Mouse (Mus musculus): Measurements from ENCODE around the gene Os9. TPM values are rescaled to one million over a fixed set of nuclear protein-coding genes. Genes with fewer than 3 reads are reported as not detected.

Os9 gene
- polyA plus RNA-seq, 1 experiment from 2014 or later, result 47.5 TPM

GRCm38 (mm10) chr10:127054646-127055045, 66.3 kb downstream of the Os9 start:
- Histone ChIP-seq H3K9me3 (ENCODE audit: control insufficient read depth, low read length) (no peaks in the 10 kb centered on the region), H3K36me3 (ENCODE audit: control insufficient read depth, insufficient read depth, low read length) (peaks cover 16% of the 10 kb centered on the region; the same call in 1 of the 2 replicates), H3K9ac (ENCODE audit: low read depth, low read length) (no peak overlapping the region), H3K4me1 (ENCODE audit: control insufficient read depth, insufficient read depth, low read length) (peaks cover 17% of the 10 kb centered on the region), H3K4me3 (ENCODE audit: low read length) (no peak overlapping the region), H3K27me3 (ENCODE audit: control insufficient read depth, insufficient read depth, low read length) (peaks cover 19% of the 10 kb centered on the region), H3K27ac (ENCODE audit: low read depth, low read length) (no peak overlapping the region), H3K4me2 (replicated peaks; ENCODE audit: low read depth, low read length) (no peak overlapping the region)
- 66% methylated on average over 4 of the region's 4 CpGs for WGBS
- ATAC-seq (ENCODE audit: low FRiP score, low TSS enrichment), result no peak

GRCm38 (mm10) chr10:127050119-127050474, 70.8 kb downstream of the Os9 start:
- peaks cover 32% of the 10 kb centered on the region for H3K27me3 ChIP-seq (ENCODE audit: control insufficient read depth, insufficient read depth, low read length)
- peaks cover 9% of the 10 kb centered on the region; the same call in 1 of the 2 replicates for H3K4me1 ChIP-seq (ENCODE audit: control insufficient read depth, insufficient read depth, low read length)
- 0 out of 2 replicates have a peak, but pooled peaks have one; percentile 33 for ATAC-seq (ENCODE audit: low FRiP score, low TSS enrichment)
- WGBS, result 20% methylated on average over 10 of the region's 10 CpGs
- H3K27ac ChIP-seq (ENCODE audit: low read depth, low read length), result no peak overlapping the region
- H3K9me3 ChIP-seq (ENCODE audit: control insufficient read depth, low read length), result no peaks in the 10 kb centered on the region
- no peak overlapping the region for H3K9ac ChIP-seq (ENCODE audit: low read depth, low read length)
- H3K4me3 ChIP-seq (ENCODE audit: low read length), result no peak overlapping the region
- no peaks in the 10 kb centered on the region; the same call in none of the 2 replicates for H3K36me3 ChIP-seq (ENCODE audit: control insufficient read depth, insufficient read depth, low read length)
- H3K4me2 ChIP-seq (replicated peaks; ENCODE audit: low read depth, low read length), result no peak overlapping the region

- Histone ChIP-seq H3K36me3 (ENCODE audit: control insufficient read depth, insufficient read depth, low read length) (peaks cover 5% of the 10 kb centered on the region), H3K9me3 (ENCODE audit: control insufficient read depth, low read length) (no peaks in the 10 kb centered on the region), H3K4me3 (ENCODE audit: low read length) (peak overlapping the region; percentile 22), H3K27ac (ENCODE audit: low read depth, low read length) (no peak overlapping the region), H3K9ac (ENCODE audit: low read depth, low read length) (peak overlapping the region; percentile 24; the same call in 1 of the 2 replicates), H3K4me1 (ENCODE audit: control insufficient read depth, insufficient read depth, low read length) (peaks cover 9% of the 10 kb centered on the region; the same call in 1 of the 2 replicates), H3K27me3 (ENCODE audit: control insufficient read depth, insufficient read depth, low read length) (peaks cover 32% of the 10 kb centered on the region), H3K4me2 (replicated peaks; ENCODE audit: low read depth, low read length) (peak overlapping the region; percentile 8)
- ATAC-seq (ENCODE audit: low FRiP score, low TSS enrichment), result peak; percentile 24; the same call in 1 of the 2 replicates
- WGBS, result 2% methylated on average over 29 of the region's 29 CpGs
Measured at GRCm38 (mm10) chr10:127049395-127050118, 71.4 kb downstream of the Os9 start.

GRCm38 (mm10) chr10:127048608-127049394, 72.1 kb downstream of the Os9 start:
- Histone ChIP-seq H3K27me3 (ENCODE audit: control insufficient read depth, insufficient read depth, low read length) (peaks cover 32% of the 10 kb centered on the region), H3K4me3 (ENCODE audit: low read length) (peak overlapping the region; percentile 22), H3K9me3 (ENCODE audit: control insufficient read depth, low read length) (no peaks in the 10 kb centered on the region), H3K9ac (ENCODE audit: low read depth, low read length) (peak overlapping the region; percentile 24; the same call in 1 of the 2 replicates), H3K27ac (ENCODE audit: low read depth, low read length) (no peak overlapping the region), H3K4me1 (ENCODE audit: control insufficient read depth, insufficient read depth, low read length) (peaks cover 9% of the 10 kb centered on the region; the same call in 1 of the 2 replicates), H3K4me2 (replicated peaks; ENCODE audit: low read depth, low read length) (peak overlapping the region; percentile 8), H3K36me3 (ENCODE audit: control insufficient read depth, insufficient read depth, low read length) (peaks cover 10% of the 10 kb centered on the region)
- 4% methylated on average over 35 of the region's 35 CpGs for WGBS
- no peak for ATAC-seq (ENCODE audit: low FRiP score, low TSS enrichment)

GRCm38 (mm10) chr10:127047954-127048353, 73.0 kb downstream of the Os9 start, which contains the start of gene Cyp27b1:
TSS of gene Cyp27b1 (plus strand) at chr10:127048250.
- Histone ChIP-seq H3K27me3 (ENCODE audit: control insufficient read depth, insufficient read depth, low read length) (peaks cover 32% of the 10 kb centered on the region), H3K9me3 (ENCODE audit: control insufficient read depth, low read length) (no peaks in the 10 kb centered on the region), H3K9ac (ENCODE audit: low read depth, low read length) (peak within 1 kb of the TSS; percentile 24; the same call in 1 of the 2 replicates), H3K4me1 (ENCODE audit: control insufficient read depth, insufficient read depth, low read length) (peaks cover 13% of the 10 kb centered on the region; the same call in 1 of the 2 replicates), H3K4me2 (replicated peaks; ENCODE audit: low read depth, low read length) (peak within 1 kb of the TSS; percentile 8), H3K4me3 (ENCODE audit: low read length) (peak within 1 kb of the TSS; percentile 22), H3K36me3 (ENCODE audit: control insufficient read depth, insufficient read depth, low read length) (peaks cover 16% of the 10 kb centered on the region), H3K27ac (ENCODE audit: low read depth, low read length) (no peak within 1 kb of the TSS)
- no peak for ATAC-seq (ENCODE audit: low FRiP score, low TSS enrichment)
- 23% methylated on average over 5 of the region's 5 CpGs for WGBS

Other genes with a start within 250 kb of the Os9 start
- 22.7 and 26.8 TPM in 2 replicates for gene Atp23, start 219.8 kb downstream of the Os9 start, polyA plus RNA-seq (2014; fragmentation: Nextera tagmentation; extraction: Ambion mirVana)
- 81.1 and 112 TPM in 2 replicates for gene Ctdsp2, start 142.4 kb downstream of the Os9 start, polyA plus RNA-seq (2014; fragmentation: Nextera tagmentation; extraction: Ambion mirVana)
- gene Avil, start 120.4 kb downstream of the Os9 start, polyA plus RNA-seq (2014; fragmentation: Nextera tagmentation; extraction: Ambion mirVana), result 0.19 and 0.20 TPM in 2 replicates
- 90.5 and 98.2 TPM in 2 replicates for gene Tsfm, start 90.3 kb downstream of the Os9 start, polyA plus RNA-seq (2014; fragmentation: Nextera tagmentation; extraction: Ambion mirVana)
- gene Mettl1, start 79.7 kb downstream of the Os9 start, polyA plus RNA-seq (2014; fragmentation: Nextera tagmentation; extraction: Ambion mirVana), result 69.5 and 78.1 TPM in 2 replicates
- gene Eef1akmt3, start 79.6 kb downstream of the Os9 start, polyA plus RNA-seq (2014; fragmentation: Nextera tagmentation; extraction: Ambion mirVana), result 0.39 and 0.89 TPM in 2 replicates
- 0.36 and 0.41 TPM in 2 replicates for gene Cyp27b1, start 72.9 kb downstream of the Os9 start, polyA plus RNA-seq (2014; fragmentation: Nextera tagmentation; extraction: Ambion mirVana)
- 1.5 and 2.6 TPM in 2 replicates for gene March9, start 60.9 kb downstream of the Os9 start, polyA plus RNA-seq (2014; fragmentation: Nextera tagmentation; extraction: Ambion mirVana)
- gene Cdk4, start 57.6 kb downstream of the Os9 start, polyA plus RNA-seq (2014; fragmentation: Nextera tagmentation; extraction: Ambion mirVana), result 2,221 and 2,763 TPM in 2 replicates
- gene Tspan31, start 50.9 kb downstream of the Os9 start, polyA plus RNA-seq (2014; fragmentation: Nextera tagmentation; extraction: Ambion mirVana), result 106 and 153 TPM in 2 replicates
- gene Agap2, start 45.8 kb downstream of the Os9 start, polyA plus RNA-seq (2014; fragmentation: Nextera tagmentation; extraction: Ambion mirVana), result 0.07 and 0.61 TPM in 2 replicates
- 6.2 and 8.7 TPM in 2 replicates for gene B4galnt1, start 44.1 kb upstream of the Os9 start, polyA plus RNA-seq (2014; fragmentation: Nextera tagmentation; extraction: Ambion mirVana)
- 2.0 and 2.3 TPM in 2 replicates for gene Slc26a10, start 59.5 kb upstream of the Os9 start, polyA plus RNA-seq (2014; fragmentation: Nextera tagmentation; extraction: Ambion mirVana)
- 31.0 and 32.9 TPM in 2 replicates for gene Arhgef25, start 69.0 kb upstream of the Os9 start, polyA plus RNA-seq (2014; fragmentation: Nextera tagmentation; extraction: Ambion mirVana)
- gene Dtx3, start 74.6 kb upstream of the Os9 start, polyA plus RNA-seq (2014; fragmentation: Nextera tagmentation; extraction: Ambion mirVana), result 107 and 117 TPM in 2 replicates
- 19.2 and 31.0 TPM in 2 replicates for gene Pip4k2c, start 90.5 kb upstream of the Os9 start, polyA plus RNA-seq (2014; fragmentation: Nextera tagmentation; extraction: Ambion mirVana)
- 0.37 and 0.57 TPM in 2 replicates for gene Kif5a, start 142.2 kb upstream of the Os9 start, polyA plus RNA-seq (2014; fragmentation: Nextera tagmentation; extraction: Ambion mirVana)
- gene Dctn2, start 145.2 kb upstream of the Os9 start, polyA plus RNA-seq (2014; fragmentation: Nextera tagmentation; extraction: Ambion mirVana), result 164 and 173 TPM in 2 replicates
- gene Mbd6, start 167.9 kb upstream of the Os9 start, polyA plus RNA-seq (2014; fragmentation: Nextera tagmentation; extraction: Ambion mirVana), result 16.2 and 22.3 TPM in 2 replicates
- gene Mars, start 190.7 kb upstream of the Os9 start, polyA plus RNA-seq (2014; fragmentation: Nextera tagmentation; extraction: Ambion mirVana), result 93.9 and 146 TPM in 2 replicates
- 3.0 and 3.1 TPM in 2 replicates for gene Arhgap9, start 200.8 kb upstream of the Os9 start, polyA plus RNA-seq (2014; fragmentation: Nextera tagmentation; extraction: Ambion mirVana)
- gene Gli1, start 220.8 kb upstream of the Os9 start, polyA plus RNA-seq (2014; fragmentation: Nextera tagmentation; extraction: Ambion mirVana), result 8.2 and 9.2 TPM in 2 replicates
- gene Inhbe, start 233.3 kb upstream of the Os9 start, polyA plus RNA-seq (2014; fragmentation: Nextera tagmentation; extraction: Ambion mirVana), result 0.07 and 0.08 TPM in 2 replicates
- 0.10 and 0.22 TPM in 2 replicates for gene Inhbc, start 249.3 kb upstream of the Os9 start, polyA plus RNA-seq (2014; fragmentation: Nextera tagmentation; extraction: Ambion mirVana)

All from kidney, embryonic 14.5 days (tissue).